Mouse (Mus musculus): ENCODE results near the gene Adipor2. TPM values are rescaled to one million over a fixed set of nuclear protein-coding genes. Genes with fewer than 3 reads are reported as not detected.

Gene Adipor2
- polyA plus RNA-seq, 1 experiment from 2014 or later = 40.9 TPM

DNA sequence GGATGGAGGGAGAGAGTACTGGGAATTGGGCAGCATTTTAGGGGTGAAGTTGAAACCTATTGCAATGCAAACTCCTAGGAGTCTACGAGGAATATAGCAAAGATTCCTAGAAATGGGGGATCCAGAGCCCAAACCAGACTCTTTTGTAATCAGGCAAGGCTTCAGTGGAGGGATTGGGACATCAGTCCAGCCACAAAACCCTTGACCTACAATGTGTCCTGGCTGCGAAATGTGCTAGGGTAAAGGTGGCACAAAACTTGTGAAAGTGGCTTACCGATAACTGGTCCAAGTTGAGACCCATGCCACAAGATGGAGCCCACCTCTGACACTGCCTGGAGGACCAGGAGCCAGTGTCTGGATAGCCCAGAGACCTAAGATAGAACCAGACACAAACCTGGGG, 18.1 kb downstream of the Adipor2 start:
- WGBS = 92% methylated on average over 3 of the region's 3 CpGs
- H3K4me1 ChIP-seq (replicated peaks; ENCODE audit: control insufficient read depth, insufficient read depth, low read length) = no peaks in the 10 kb centered on the region
- H3K9ac ChIP-seq (replicated peaks; ENCODE audit: low read depth, low read length) = no peak overlapping the region
- ATAC-seq = no peak
- no peaks in the 10 kb centered on the region for H3K9me3 ChIP-seq (ENCODE audit: control insufficient read depth, low read length)
- no peaks in the 10 kb centered on the region for H3K27me3 ChIP-seq (replicated peaks; ENCODE audit: control insufficient read depth, insufficient read depth, low read length)
- no peak overlapping the region for H3K27ac ChIP-seq (ENCODE audit: low read length)
- no peak overlapping the region for H3K4me2 ChIP-seq (ENCODE audit: low read length)
- no peak overlapping the region for H3K4me3 ChIP-seq (replicated peaks; ENCODE audit: low read length)
- no peaks in the 10 kb centered on the region for H3K36me3 ChIP-seq (ENCODE audit: control insufficient read depth, insufficient read depth)

DNA sequence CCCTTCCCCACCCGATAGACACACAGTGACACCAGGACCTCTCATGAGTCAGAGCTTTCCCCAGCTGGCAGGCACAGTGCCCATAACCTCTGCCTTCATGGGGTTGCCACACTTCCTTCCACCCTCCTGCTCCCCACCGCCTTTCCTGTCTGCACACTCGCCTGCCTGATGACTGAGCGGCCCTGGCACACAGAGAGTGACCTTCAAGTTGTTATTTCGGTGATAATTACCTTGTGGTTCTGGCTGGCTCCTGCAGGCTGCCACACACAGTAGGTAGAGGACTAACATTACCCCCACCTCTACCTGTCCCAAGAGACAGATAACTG, 21.2 kb downstream of the Adipor2 start:
- Histone ChIP-seq H3K36me3 (ENCODE audit: control insufficient read depth, insufficient read depth) (no peaks in the 10 kb centered on the region), H3K9me3 (ENCODE audit: control insufficient read depth, low read length) (no peaks in the 10 kb centered on the region), H3K4me3 (replicated peaks; ENCODE audit: low read length) (no peak overlapping the region), H3K4me1 (replicated peaks; ENCODE audit: control insufficient read depth, insufficient read depth, low read length) (no peaks in the 10 kb centered on the region), H3K4me2 (ENCODE audit: low read length) (no peak overlapping the region), H3K27me3 (replicated peaks; ENCODE audit: control insufficient read depth, insufficient read depth, low read length) (no peaks in the 10 kb centered on the region), H3K9ac (replicated peaks; ENCODE audit: low read depth, low read length) (no peak overlapping the region), H3K27ac (ENCODE audit: low read length) (no peak overlapping the region)
- ATAC-seq = no peak
- 84% methylated on average over 5 of the region's 5 CpGs for WGBS

DNA sequence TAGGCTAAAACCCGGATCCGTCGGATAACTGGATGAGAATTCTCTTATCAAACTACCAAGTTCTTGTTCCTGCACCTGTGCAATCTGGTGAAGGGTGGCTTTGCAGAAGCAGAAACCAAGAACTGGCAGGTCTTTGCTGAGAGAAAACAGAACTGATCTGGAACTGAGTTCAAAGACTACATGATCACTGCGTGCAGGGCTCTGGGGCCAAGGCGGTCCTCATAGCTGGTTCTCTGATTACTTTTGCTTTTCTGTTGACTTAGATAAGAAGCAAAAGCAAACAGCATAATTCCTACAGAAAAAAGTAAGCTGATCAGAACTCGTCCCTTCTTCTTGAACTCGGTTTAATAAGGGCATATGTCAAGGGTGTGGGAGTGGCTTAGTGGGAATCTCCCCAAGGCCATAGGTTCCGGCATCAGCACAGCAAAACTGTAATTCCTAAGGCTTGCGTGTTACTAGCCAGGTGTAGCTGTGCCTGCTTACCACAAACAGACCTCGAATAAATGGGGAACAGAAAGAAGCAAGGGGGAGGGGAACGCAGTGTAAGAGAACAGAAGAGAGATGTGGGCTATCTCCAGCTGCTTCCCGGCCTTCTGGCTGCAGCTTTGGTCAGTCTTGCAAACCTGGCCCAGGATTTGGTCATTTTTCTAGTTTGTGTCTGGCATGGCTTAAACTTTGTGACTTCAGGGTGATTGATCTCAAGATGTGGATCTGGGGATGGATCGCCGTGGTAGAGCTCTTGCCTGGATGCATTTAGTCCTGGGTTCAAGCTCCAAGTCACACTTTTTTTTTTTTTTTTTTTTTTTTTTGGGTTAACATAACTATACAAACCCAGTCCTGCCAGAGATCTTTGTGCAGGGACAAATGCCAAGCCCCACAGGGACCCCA, 21.8 kb downstream of the Adipor2 start:
- Histone ChIP-seq H3K36me3 (ENCODE audit: control insufficient read depth, insufficient read depth) (no peaks in the 10 kb centered on the region), H3K4me3 (replicated peaks; ENCODE audit: low read length) (no peak overlapping the region), H3K9me3 (ENCODE audit: control insufficient read depth, low read length) (no peaks in the 10 kb centered on the region), H3K4me1 (replicated peaks; ENCODE audit: control insufficient read depth, insufficient read depth, low read length) (no peaks in the 10 kb centered on the region), H3K27ac (ENCODE audit: low read length) (no peak overlapping the region), H3K9ac (replicated peaks; ENCODE audit: low read depth, low read length) (no peak overlapping the region), H3K27me3 (replicated peaks; ENCODE audit: control insufficient read depth, insufficient read depth, low read length) (no peaks in the 10 kb centered on the region), H3K4me2 (ENCODE audit: low read length) (no peak overlapping the region)
- 87% methylated on average over 14 of the region's 14 CpGs for WGBS
- no peak for ATAC-seq

DNA sequence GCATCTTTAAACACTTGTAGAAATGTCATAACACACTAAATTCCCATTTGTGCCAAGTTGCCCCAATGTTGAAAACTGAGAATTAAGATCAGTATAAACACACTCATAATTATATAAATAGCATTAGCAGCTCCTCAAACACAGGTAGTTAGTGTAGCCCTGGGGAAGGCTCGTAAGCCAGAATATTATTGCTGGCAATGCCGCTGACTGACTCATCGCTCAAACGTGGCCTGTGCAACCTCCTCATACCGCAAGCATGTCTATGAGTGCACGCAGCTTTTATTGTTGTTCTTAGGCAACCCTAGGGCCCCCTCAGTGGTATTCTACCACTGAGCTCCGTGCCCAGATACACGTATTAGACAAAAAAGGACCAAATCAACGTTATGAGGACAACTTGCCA, 24.7 kb downstream of the Adipor2 start:
- Histone ChIP-seq H3K4me2 (ENCODE audit: low read length) (no peak overlapping the region), H3K9me3 (ENCODE audit: control insufficient read depth, low read length) (no peaks in the 10 kb centered on the region), H3K4me1 (replicated peaks; ENCODE audit: control insufficient read depth, insufficient read depth, low read length) (peaks cover 9% of the 10 kb centered on the region), H3K4me3 (replicated peaks; ENCODE audit: low read length) (no peak overlapping the region), H3K27me3 (replicated peaks; ENCODE audit: control insufficient read depth, insufficient read depth, low read length) (no peaks in the 10 kb centered on the region), H3K9ac (replicated peaks; ENCODE audit: low read depth, low read length) (no peak overlapping the region), H3K27ac (ENCODE audit: low read length) (no peak overlapping the region), H3K36me3 (ENCODE audit: control insufficient read depth, insufficient read depth) (no peaks in the 10 kb centered on the region)
- no peak for ATAC-seq
- WGBS = 83% methylated on average over 9 of the region's 9 CpGs

DNA sequence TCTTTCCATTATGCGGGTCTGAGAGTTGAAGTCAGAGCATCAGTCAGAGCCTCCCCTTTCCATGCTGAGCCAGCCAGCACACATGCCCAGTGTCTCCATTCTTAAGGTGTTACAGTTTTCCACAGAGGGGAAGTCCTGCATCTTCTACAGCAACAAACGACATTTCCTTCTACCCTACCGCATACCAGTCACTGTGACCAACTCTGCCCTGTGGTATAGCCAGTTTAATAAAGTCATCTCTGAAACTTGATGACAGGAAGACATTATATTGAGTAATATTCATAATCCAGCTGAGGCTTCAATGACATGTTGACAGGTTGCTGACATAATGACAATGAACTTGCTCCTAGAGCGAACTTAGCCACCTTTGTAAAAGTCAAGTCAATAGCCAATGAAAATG, 26.8 kb downstream of the Adipor2 start:
- 92% methylated on average over 4 of the region's 4 CpGs for WGBS
- no peak for ATAC-seq
- peaks cover 20% of the 10 kb centered on the region for H3K4me1 ChIP-seq (replicated peaks; ENCODE audit: control insufficient read depth, insufficient read depth, low read length)
- no peak overlapping the region for H3K4me3 ChIP-seq (replicated peaks; ENCODE audit: low read length)
- H3K9ac ChIP-seq (replicated peaks; ENCODE audit: low read depth, low read length) = no peak overlapping the region
- H3K4me2 ChIP-seq (ENCODE audit: low read length) = no peak overlapping the region
- no peaks in the 10 kb centered on the region for H3K27me3 ChIP-seq (replicated peaks; ENCODE audit: control insufficient read depth, insufficient read depth, low read length)
- no peaks in the 10 kb centered on the region for H3K9me3 ChIP-seq (ENCODE audit: control insufficient read depth, low read length)
- no peaks in the 10 kb centered on the region for H3K36me3 ChIP-seq (ENCODE audit: control insufficient read depth, insufficient read depth)
- H3K27ac ChIP-seq (ENCODE audit: low read length) = no peak overlapping the region

DNA sequence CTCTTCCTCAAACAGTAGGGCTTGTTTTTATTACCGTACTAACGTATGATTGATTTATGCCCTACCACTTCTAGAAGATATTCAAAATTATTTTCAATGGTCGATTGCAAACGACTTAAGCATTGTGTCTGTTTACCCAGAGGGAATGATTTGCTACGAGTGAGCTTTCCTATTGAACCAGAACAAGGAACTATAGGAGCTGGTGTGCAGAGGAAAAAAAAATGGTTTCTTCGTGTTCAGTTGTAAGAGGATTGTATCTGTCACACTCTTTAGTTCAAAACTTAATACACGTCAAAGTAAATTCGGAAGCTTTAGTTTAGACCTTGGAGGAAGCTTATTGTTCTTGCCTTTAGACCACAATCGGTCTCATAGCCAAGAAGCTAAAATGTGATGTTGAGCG, 28.4 kb downstream of the Adipor2 start:
- Histone ChIP-seq H3K36me3 (ENCODE audit: control insufficient read depth, insufficient read depth) (no peaks in the 10 kb centered on the region), H3K4me1 (replicated peaks; ENCODE audit: control insufficient read depth, insufficient read depth, low read length) (peaks cover 20% of the 10 kb centered on the region), H3K27me3 (replicated peaks; ENCODE audit: control insufficient read depth, insufficient read depth, low read length) (no peaks in the 10 kb centered on the region), H3K9ac (replicated peaks; ENCODE audit: low read depth, low read length) (peak overlapping the region; percentile 71), H3K4me2 (ENCODE audit: low read length) (peak overlapping the region; percentile 60), H3K27ac (ENCODE audit: low read length) (peak overlapping the region; percentile 87), H3K4me3 (replicated peaks; ENCODE audit: low read length) (peak overlapping the region; percentile 84), H3K9me3 (ENCODE audit: control insufficient read depth, low read length) (no peaks in the 10 kb centered on the region)
- ATAC-seq = peak; percentile 24
- WGBS = 21% methylated on average over 10 of the region's 10 CpGs

DNA sequence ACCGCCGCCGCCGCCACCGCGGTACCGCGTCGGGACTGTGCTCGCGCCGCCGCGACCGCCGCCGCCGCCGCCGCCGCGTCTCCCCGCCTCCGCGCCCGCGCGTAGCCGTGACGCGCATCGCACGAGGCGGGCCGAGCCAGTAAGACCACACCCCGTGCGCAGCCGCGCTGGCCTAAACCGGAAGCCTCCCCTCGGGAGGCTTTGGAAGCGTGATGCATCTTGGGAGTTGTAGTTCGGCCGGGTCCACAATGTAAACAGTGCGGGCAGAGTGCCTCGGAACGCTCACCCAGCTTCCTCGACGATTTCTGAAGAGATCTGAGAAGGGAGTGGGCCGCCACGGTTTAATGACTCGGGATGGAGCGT, 28.9 kb downstream of the Adipor2 start:
- H3K9me3 ChIP-seq (ENCODE audit: control insufficient read depth, low read length) = no peaks in the 10 kb centered on the region
- peak overlapping the region; percentile 89 for H3K9ac ChIP-seq (replicated peaks; ENCODE audit: low read depth, low read length)
- peak overlapping the region; percentile 84 for H3K4me3 ChIP-seq (replicated peaks; ENCODE audit: low read length)
- peak overlapping the region; percentile 87 for H3K27ac ChIP-seq (ENCODE audit: low read length)
- no peaks in the 10 kb centered on the region for H3K36me3 ChIP-seq (ENCODE audit: control insufficient read depth, insufficient read depth)
- no peaks in the 10 kb centered on the region for H3K27me3 ChIP-seq (replicated peaks; ENCODE audit: control insufficient read depth, insufficient read depth, low read length)
- peaks cover 20% of the 10 kb centered on the region for H3K4me1 ChIP-seq (replicated peaks; ENCODE audit: control insufficient read depth, insufficient read depth, low read length)
- peak; percentile 99 for ATAC-seq
- under 1% methylated on average over 44 of the region's 53 CpGs for WGBS
- peak overlapping the region; percentile 60 for H3K4me2 ChIP-seq (ENCODE audit: low read length)

DNA sequence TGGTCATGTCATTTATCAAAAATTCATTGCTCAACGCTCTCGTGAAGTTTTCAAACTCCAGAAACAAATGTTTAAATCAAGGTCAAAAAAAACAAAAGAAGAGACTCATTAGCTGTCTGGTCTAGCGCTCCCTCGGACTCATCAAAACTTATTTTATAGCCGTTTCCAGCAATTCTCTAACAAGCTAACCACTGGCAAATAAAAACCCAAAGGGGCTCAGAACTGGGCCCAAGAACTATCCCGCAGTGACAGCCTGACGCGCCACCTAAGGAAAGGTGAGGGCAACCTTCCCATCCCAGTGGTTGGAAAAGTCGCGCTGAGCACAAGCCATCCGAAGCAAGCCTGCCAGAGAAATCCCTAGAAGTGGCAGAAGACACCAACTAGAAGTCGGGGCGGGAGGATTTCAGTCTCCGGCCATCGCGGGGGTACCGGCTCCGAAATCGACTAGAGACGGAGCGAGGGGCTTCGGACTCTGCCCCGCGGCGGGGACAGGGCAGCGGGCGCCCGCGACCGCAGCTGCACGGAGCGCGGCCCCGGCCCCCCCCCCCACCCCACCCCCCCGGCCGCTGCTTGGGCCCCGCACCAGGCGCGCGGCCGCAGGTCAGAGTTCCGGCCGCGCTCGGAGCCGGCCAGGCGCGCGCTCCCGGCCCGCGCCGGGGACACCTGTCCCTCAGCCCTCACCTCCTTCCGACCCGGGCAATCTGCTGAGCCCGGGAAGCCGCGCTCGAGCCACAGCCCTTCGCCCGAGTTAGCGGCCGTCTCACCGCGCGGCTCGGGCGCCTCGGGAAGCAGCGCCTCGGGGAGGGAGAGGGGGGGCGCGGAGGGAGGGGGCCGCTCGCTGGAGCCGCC, 29.5 kb downstream of the Adipor2 start:
- Histone ChIP-seq H3K9ac (replicated peaks; ENCODE audit: low read depth, low read length) (peak overlapping the region; percentile 89), H3K27me3 (replicated peaks; ENCODE audit: control insufficient read depth, insufficient read depth, low read length) (no peaks in the 10 kb centered on the region), H3K9me3 (ENCODE audit: control insufficient read depth, low read length) (no peaks in the 10 kb centered on the region), H3K27ac (ENCODE audit: low read length) (peak overlapping the region; percentile 78), H3K4me3 (replicated peaks; ENCODE audit: low read length) (peak overlapping the region; percentile 84), H3K36me3 (ENCODE audit: control insufficient read depth, insufficient read depth) (no peaks in the 10 kb centered on the region), H3K4me1 (replicated peaks; ENCODE audit: control insufficient read depth, insufficient read depth, low read length) (peaks cover 20% of the 10 kb centered on the region), H3K4me2 (ENCODE audit: low read length) (peak overlapping the region; percentile 80)
- peak; percentile 75 for ATAC-seq
- under 1% methylated on average over 32 of the region's 76 CpGs for WGBS

DNA sequence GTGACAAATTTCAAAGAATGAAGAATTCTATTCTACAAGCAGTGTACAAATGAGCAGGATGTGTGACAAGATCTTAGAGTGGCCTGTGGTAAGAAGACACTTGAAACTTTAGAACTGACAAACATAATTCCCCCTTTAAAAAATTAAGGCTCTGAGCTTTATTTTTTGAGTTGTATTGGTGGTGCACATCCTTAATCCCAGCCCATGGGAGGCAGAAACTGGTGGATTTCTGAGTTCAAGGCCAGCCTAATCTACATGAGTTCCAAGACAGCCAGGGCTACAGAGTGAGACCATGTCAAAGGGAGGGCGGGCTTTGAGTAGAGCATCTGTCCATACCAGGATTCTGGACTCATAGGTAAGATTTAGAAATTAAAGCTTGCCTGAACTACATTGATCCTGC, 30.7 kb downstream of the Adipor2 start:
- Histone ChIP-seq H3K27ac (ENCODE audit: low read length) (no peak overlapping the region), H3K9me3 (ENCODE audit: control insufficient read depth, low read length) (no peaks in the 10 kb centered on the region), H3K36me3 (ENCODE audit: control insufficient read depth, insufficient read depth) (no peaks in the 10 kb centered on the region), H3K9ac (replicated peaks; ENCODE audit: low read depth, low read length) (no peak overlapping the region), H3K4me3 (replicated peaks; ENCODE audit: low read length) (no peak overlapping the region), H3K27me3 (replicated peaks; ENCODE audit: control insufficient read depth, insufficient read depth, low read length) (no peaks in the 10 kb centered on the region), H3K4me1 (replicated peaks; ENCODE audit: control insufficient read depth, insufficient read depth, low read length) (peaks cover 20% of the 10 kb centered on the region), H3K4me2 (ENCODE audit: low read length) (no peak overlapping the region)
- WGBS = 97% methylated on average over 1 of the region's 1 CpGs
- no peak for ATAC-seq

Data from forebrain, embryonic 16.5 days (tissue).